Mouse (Mus musculus): ENCODE data around the gene Cacna1a.

The Cacna1a gene

DNA sequence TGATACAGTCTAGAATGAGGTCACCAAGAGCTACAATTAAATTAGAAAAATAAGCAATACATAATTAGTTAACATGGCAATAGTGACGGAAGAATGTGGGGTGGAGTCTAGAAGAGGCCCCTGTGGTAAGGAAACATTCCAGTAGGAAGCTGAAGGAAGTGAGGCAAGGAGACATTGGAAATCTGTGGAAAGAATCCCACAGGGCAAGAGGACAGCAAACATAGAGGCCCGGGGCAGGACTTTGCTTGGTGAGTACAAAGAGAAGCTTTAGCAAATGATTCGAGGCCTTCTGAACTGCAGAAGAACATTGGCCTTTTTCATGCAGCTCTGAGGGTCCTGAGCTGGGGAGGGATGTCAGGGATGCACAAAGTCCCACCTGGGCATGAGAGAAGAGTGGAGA, at the start of gene Cacna1a:
Cacna1a (plus strand) TSS at position 166 of the 400 bp plus-strand sequence.
- DNase-seq (ENCODE audit: low read depth, low spot score) = no peak

DNA sequence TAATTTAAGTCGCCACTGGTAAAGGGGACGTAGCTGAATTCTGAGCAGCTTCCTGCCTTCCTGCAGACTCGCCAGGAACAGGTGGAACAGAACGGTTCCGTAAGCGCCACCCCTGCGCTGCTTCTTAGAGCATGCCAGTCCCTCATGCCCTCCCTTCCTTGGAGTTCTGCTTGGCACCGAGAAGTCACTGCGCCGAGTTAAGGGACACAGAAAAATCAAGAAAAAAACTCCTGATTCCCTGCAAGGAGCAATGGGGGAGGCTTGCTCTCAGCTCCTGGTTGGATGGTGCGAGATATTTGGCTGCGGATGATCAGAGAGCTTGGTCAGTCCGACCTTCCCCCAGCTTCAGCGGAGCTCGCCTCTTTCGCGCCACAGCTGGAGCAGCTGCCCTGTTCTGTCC, 49.7 kb upstream of the Cacna1a start:
- no peak for DNase-seq (ENCODE audit: low read depth, low spot score)

DNA sequence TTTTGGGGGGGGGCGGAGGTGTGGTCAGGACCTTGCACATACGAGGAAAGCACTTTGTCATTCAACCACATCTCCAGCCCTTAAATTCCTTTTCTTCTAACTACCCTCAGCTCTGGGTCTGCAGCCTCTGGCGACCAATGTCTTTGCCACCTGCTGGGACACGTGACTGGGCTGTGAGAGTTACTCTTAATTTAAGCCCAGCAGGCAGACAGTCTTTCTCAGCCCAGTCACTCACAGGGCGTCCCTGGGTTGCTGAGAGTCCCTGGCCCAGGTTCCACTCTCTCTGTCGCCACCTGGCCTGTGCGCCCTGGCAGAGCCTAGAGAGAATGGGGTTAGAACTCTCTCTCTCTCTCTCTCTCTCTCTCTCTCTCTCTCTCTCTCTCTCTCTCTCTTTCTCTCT, 48.9 kb upstream of the Cacna1a start:
- peak; percentile 42 for DNase-seq (ENCODE audit: low read depth, low spot score)

DNA sequence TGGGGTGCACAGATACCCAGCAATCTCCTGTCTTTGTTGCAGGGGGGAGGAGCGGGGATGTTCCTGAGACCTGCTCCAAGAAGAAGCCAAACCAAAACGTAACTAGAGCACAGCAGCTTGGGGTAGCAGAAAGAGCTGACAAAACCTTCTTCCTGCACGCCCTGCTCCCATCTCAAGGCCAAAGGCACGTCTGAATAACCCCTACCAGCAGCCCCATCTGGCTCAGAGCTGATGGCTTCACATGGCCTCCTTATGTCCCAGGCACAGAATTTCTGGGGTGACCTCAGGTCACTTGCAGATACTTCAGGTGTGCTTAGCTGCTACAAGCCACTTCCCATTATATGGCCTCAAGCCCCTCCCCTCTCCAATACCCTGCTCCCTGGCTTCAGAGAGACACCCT, 48.4 kb upstream of the Cacna1a start:
- DNase-seq (ENCODE audit: low read depth, low spot score) = no peak

DNA sequence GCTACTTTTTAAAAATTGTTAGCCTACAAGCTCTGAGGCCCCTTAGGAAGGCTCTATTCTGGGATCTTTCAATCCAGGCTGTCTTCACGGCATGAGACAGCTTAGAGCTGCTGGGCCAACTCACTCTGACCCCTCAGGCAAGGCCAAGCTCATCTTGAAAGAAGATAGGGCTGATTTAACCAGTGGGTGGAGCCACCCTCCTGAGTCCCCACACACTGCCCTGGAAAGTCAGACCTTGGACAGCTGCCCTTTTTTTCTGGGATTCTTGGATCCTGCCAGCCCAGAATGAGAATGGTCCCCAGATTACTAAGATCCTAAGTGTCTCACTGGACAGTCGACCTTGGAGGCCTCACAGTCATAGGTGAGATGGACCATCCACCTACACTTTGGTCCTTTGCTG, 47.6 kb upstream of the Cacna1a start:
- peak; percentile 26 for DNase-seq (ENCODE audit: low read depth, low spot score)

DNA sequence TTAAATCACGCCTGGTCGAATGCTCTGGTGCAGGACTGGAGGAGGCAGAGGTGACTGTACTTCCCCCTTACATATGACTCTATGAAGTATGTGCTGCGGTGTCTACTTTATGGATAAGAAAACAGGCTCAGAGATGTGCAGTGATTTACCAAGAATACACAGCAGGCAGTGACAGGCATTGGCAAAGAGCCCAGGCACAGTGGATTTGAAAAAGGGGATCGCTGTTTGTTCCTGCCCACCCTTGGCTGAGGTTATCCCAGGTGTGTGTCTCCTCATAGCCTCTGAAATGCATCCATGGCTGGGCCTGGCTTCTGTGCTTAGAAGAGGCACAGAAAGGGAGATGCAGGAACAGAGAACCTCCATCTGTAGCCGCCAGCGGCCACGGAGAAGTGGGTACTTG, 42.7 kb upstream of the Cacna1a start:
- DNase-seq (ENCODE audit: low read depth, low spot score) = no peak

DNA sequence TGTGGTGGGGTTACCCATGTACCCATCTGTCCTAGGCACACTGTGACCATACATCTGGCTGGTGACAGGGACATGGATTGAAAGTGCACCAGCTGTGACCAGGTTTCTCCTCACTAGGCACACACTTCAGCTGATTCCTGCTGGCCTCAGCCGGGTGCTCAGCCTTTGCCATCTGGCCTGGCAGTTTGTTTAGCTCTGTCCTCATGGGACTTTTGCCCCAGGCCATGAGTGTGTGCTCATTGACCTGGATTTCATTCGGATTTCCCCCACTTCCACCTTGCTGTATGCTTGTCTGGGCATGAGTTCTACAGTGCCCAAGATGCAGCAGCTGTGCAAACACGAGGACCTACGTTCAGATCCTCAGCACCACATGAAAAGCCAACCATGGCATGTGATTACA, 41.8 kb upstream of the Cacna1a start:
- DNase-seq (ENCODE audit: low read depth, low spot score) = no peak

DNA sequence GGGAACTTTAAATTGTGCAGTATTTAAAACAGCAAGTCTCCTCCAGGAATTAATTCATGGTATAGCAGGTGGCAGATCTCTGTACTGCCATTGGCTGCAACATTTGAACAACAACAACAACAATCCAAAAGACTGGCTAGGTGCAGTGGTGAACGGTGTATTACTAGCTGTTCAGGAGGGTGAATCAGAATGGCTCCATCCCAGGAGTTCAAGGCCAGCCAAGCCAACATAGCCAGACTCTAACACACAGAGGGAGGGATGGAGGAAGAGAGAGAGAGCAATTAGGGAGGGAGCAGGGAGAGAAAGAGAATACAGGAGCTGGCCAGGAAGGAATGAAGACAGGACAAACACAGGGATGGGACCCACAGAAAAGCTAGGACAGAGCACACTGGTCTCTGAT, 38.7 kb upstream of the Cacna1a start:
- no peak for DNase-seq (ENCODE audit: low read depth, low spot score)

DNA sequence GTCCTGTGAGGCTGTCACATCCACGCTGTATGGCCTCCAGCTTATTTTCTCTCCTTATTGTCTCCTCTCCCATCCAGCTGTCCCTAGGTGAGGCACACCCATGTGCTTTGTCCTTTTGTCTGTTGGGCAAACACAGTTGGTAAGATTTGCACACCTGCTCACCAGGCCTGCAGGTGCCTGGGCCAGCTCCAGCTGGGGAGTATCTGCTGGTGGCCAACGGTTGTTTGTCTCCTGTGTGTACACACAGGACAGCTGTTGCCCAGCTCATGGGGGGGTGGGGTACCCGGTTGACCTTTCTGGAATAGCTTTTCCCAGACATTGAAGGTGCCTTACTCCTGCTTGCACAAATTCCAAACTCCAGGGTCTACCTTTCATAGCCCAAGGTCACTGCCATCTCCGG, 37.3 kb upstream of the Cacna1a start:
- no peak for DNase-seq (ENCODE audit: low read depth, low spot score)

DNA sequence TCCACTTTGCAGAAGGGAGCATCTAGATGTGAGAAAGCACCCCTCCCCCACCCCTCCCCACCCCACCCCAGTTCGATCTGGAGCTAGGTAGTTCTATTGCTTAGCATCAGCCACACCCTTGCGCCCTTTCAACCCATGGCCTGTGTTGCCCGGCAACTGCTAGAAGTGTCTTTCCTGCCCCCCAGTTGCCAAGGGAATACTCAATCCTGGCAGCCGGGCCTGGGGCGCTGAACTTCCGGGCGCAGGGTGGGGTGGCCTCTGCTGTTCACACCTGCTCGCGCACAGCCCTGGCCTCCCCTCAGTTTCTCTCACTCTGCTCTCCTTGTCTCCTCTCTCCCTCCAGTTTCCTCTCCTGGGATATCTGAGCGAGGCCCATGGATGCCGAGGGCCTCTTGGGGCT, 31.8 kb upstream of the Cacna1a start:
- peak; percentile 92 for DNase-seq (ENCODE audit: low read depth, low spot score)

DNA sequence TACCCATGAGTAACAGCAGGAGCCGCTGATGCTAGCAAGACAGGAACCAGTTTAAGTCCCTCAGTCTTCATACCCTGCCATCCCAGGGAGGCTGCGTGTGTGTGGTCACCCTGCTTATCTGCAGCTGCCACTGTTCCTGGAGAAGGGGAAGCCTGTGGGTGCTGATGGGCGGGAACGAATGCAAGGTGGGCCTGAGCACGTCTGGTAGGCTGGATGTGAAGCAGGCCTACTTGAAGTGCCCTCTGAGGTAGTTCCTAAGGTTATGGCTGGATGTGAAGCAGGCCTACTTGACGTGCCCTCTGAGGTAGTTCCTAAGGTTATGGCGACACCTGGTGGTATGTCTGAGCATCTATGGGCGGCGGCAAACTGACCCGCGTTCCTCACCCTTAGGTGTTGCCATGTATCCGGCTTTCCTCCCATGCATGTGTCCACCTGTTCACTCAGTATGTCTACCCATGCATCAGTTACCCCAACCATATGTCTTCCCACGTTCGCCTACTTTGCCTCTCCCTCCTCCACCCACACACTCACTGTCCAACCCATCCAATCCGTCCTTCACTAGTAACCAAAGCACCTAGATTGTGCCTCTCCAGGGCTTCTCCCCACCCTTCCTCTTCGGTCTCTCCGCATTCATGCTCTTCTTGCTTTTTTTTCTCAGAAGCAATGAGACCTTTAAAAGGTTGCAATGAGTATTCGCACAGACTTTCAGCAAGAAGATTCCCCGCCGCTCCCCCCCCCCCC, 30.4 kb upstream of the Cacna1a start:
- peak; percentile 80 for DNase-seq (ENCODE audit: low read depth, low spot score)

DNA sequence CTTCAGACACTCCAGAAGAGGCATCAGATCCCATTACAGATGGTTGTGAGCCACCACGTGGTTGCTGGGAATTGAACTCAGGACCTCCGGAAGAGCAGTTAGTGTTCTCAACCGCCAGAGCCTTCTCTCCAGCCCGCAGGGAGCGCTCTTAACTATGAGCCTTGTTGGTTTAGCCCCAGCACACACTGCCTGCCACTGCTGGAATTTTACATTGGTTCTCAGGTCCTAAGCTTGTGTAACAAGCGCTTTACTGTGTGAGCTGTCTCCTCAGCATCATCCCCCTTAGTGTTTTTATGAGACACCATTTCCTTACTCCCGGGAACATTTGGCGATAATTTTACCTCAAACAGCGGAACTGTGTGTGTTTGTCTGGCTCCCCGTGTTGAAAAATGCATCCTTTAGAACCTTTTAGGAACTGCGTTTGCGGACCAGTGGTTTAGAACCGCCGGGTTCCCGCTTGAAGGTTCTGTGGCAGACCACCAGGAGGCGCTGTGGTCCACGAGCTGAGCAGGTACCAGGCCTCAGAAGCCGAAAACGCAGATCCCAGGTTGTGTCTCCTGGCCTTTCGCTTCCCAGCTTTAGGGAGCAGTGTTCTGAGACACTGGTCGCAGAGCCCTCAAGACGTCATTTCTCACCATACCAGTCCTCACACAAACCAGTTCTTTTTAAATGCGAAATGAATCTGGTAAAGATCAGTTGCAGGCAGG, 24.7 kb upstream of the Cacna1a start:
- peak; percentile 91 for DNase-seq (ENCODE audit: low read depth, low spot score)

DNA sequence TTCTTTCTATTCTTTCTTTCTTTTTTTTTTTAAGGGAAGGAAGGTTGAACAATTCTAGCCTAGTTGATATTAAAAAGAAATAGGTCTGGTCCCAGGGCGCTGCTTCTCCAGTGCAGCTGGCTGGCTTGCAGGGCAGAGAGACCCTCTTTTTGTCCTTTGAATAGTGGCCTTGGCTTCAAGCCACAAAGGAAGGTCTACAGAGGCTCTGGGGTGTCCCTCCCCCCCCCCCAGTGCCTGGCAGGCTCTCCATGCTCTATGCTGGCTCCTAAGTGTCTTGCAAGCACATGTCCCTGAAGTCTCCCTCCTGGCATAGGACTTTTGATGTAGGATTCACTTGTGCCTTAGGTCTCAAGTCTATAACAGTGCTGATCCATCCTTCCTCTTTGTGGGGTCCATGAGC, 23.0 kb upstream of the Cacna1a start:
- no peak for DNase-seq (ENCODE audit: low read depth, low spot score)

DNA sequence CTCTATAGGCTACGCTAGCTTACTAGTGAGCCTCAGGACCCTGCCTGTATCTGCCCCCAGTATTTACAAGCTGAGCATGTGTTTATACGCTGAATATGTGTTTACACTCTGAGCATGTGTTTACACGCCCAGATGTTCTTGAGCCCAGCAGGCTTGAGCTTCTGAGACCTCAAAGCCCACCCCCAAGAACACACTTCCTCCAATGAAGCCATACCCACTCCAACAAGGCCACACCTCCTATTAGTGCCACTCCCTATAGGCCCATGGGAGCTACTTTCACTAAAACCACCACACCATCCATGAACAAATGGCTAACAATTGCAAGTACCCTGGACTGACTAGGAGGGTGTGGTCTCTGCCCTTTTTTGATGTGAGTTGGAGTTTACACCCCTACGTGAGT, 17.3 kb upstream of the Cacna1a start:
- peak; percentile 38 for DNase-seq (ENCODE audit: low read depth, low spot score)

DNA sequence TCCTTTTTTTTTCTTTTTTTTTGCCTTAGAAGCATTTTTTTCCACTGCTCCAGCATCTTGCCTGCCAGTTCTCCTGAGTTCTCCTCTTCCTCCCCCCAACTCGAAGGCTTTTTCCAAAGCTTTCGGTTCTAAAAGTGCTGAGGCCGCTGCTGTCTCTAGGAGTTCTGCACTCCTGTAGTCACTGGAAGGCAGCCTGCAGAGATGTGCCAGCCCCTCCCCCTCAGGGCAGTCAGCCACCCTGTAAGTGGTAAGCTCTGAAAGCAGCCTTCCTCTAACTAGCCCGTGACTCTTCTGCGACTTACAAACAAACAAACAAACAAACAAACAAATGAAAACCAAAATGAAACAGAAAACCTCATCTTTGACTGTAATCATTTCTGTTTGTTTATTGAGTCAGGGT, 13.2 kb upstream of the Cacna1a start:
- no peak for DNase-seq (ENCODE audit: low read depth, low spot score)

DNA sequence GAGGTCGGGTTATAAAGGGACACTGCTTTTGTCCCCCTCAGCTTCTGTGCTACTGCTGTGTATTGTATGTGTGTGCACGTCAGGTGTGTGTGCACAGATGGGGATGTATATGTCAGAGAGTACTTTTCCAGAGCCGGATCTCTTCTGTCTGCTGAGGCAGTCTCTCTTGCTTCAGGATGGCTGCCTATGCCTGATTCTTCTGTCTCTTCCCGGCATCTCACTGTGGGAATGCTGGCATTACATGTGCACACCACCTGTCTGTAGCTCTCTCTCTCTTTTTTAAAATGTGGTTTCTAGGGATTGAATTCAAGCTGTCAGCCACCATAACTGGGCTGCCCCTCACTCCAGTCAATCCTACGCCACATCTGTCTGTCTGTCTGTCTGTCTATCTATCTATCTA, 12.4 kb upstream of the Cacna1a start:
- DNase-seq (ENCODE audit: low read depth, low spot score) = no peak

DNA sequence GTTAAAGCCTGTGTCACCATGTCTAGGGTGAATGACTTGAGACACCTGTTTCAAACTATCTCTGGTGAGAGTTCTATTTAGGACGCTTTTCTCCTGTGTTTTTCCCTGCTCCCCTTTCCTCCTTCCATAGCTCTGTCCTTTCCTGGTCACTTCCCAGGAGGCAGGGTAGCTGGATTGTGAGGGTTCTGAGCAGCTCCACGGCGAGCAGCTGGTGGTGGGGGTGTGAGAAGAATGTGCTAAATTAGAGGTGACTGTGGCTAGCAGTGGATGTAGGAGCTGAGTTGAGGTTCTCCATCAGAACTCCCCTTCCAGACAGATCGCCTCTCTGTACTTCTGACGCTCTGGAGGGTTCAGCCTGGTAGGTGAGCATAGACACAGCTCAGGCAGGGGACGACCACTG, 11.7 kb upstream of the Cacna1a start:
- no peak for DNase-seq (ENCODE audit: low read depth, low spot score)

DNA sequence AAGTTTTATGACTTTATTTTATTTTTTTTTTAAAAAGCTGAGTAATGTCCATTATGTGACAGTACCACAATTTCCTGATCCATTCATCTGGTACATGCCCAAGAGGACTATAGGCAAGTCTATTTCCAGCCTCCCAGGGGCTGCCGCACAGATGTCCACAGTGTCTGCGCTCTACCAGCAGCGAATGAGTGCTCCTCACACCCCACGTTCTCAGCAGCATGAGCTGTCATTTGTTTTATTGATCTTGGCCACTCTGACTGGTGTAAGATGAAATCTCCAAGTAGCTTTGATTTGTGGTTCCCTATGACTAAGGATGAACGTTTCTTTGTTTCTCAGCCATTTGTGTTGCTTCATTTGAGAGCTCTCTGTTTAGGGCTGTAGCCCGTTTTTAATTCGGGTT, 6.6 kb upstream of the Cacna1a start:
- no peak for DNase-seq (ENCODE audit: low read depth, low spot score)

DNA sequence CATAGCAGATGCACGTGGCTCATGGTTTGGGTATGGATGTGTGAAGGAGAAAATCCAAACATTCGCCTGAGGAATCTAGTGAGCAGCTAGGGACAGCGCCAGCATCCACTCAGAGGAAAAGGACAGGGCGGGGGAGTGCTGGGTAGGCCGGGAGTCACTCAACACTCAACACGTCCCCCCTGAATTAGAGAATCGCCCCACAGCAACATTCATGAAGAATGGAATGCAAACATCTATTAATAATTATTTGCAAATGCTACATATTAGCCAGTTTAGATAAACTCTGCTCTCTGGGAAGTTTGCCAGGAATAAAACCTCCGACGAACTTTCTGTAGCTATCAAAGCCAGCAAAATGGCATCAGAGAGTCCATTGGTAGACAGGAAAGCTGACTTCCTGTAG, 533 bp downstream of the Cacna1a start:
- DNase-seq (ENCODE audit: low read depth, low spot score) = no peak

DNA sequence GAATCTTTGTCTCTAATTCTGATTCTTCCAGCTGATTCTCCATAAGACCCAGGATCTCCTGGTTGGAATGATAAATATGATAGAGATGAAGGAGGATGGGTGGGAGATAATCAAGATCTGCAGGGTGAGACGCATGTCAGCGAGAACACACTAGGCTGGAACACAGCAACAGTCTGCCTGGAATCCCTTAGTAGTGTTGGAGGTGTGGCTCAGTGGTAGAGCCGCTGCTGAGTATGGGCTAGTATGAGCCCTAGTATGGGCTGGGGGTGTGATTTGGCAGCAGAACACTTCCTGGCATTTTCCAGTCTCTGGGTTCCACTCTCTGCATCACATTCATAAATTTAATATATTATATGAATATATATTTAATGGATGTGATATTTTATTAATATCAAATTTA, 933 bp downstream of the Cacna1a start:
- DNase-seq (ENCODE audit: low read depth, low spot score) = no peak

DNA sequence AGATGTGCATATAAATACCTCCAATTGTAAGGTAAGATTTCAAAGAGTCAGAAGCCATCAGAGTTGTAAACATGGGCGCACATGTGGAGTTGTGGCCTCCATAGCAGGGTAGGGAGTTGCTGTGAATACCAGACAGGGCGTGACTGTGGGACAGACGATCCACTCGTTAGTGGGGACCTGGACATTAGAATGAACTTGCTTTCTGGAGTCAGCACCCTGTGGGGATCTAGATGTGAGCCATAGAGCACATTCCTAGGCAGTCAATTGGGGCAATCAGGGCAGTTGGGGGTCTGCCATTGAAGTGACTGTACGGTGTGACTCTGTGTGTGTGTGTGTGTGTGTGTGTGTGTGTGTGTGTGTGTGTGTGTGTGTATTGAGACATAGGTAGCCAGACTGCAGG, 3.4 kb downstream of the Cacna1a start:
- peak; percentile 68 for DNase-seq (ENCODE audit: low read depth, low spot score)

DNA sequence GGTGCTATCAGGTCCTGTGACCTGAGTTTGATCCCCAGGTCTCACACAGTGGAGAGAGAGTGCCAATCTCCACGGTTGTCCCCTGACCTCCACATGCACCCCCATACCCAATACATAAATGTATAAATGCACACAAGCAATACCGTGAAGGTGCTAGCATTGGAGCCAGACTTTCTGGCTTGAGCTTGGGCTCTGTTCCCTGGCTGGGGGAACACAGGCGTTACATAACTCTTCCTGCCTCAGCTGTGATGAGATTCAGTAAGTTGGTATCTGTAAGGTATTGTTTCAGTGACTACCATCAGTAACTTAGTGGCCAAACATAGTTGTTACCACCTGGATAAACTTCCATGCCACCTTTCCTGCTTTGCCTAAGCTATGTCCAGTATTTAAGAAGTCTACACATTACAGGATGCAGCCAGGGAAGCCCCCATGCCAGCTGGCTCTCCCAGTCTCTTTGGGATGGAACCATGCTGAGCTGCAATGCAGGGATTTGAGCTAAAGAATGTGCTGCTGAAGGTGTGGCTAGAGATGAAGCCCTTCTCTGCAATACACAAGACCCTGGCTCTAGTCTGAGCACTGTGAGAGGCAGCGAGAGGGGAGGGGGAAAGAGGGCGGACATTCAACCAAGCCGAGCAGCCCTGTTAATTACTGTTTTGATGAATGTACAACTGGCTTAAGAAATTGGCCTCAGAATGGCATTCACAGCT, 7.7 kb downstream of the Cacna1a start:
- DNase-seq (ENCODE audit: low read depth, low spot score) = peak; percentile 86

Data from R1 (cell line).